Mouse (Mus musculus): ENCODE results near the gene Commd7. TPM values are rescaled to one million over a fixed set of nuclear protein-coding genes. Genes with fewer than 3 reads are reported as not detected.

Gene Commd7
- total RNA-seq, 1 experiment: 12.7 TPM

DNA sequence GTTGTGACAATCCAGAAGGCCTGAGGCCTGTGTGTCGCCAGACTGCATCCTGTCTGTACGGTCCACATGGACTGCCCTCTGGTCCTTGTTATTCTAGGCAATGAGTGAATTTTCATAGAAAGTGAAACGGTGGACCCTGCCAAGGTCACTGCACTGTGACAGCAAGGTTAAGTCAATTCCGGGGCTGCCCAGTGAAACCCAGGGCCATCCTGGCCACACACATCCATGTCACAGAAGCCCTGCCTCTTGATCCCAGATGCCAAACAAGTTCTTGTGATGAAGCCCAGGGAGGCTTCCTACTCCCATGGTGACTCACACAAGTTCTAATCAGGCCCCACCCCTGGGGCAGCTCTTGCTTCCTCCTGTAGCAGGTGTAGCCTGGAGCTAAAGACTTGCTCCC is 35.0 kb downstream of the Commd7 start:
- peak overlapping the region; percentile 56; the same call in 1 of the 2 replicates for H3K27ac ChIP-seq (ENCODE audit: insufficient read depth, low read depth, low read length, poor library complexity, severe bottlenecking)
- DNase-seq (ENCODE audit: low read depth, low spot score): no peak
- H3K9ac ChIP-seq (ENCODE audit: insufficient read depth, low read depth, low read length, poor library complexity, severe bottlenecking): no peak overlapping the region
- TF ChIP-seq ZNF384 (IDR thresholded peaks at IDR 0.05; ENCODE audit: low read depth, low read length): no peak
- no peak for TF ChIP-seq MAFK (IDR thresholded peaks at IDR 0.05; ENCODE audit: insufficient read depth, low read depth, low read length)
- TF ChIP-seq CHD2 (IDR thresholded peaks at IDR 0.05; ENCODE audit: low read depth, low read length): no peak
- TF ChIP-seq HCFC1 (IDR thresholded peaks at IDR 0.05; ENCODE audit: borderline replicate concordance, insufficient read depth, low read length): no peak
- TF ChIP-seq ZC3H11A (IDR thresholded peaks at IDR 0.05; ENCODE audit: borderline replicate concordance, low read depth, low read length): no peak
- H3K4me3 ChIP-seq (ENCODE audit: insufficient read depth in 1 of 2, low read depth in 1 of 2, low read length in 2 of 2, poor library complexity in 1 of 2, severe bottlenecking in 1 of 2): no peak overlapping the region
- H3K9me3 ChIP-seq (ENCODE audit: control insufficient read depth, insufficient read depth, low read depth, low read length): no peaks in the 10 kb centered on the region
- in situ Hi-C loops (cut with MboI; ENCODE audit: low sequenced_read_pairs in 2 of 2, unreplicated experiment in 2 of 2): loop anchor here in 1 of 2 experiments (25.0 kb wide), 1 partner anchor 110 kb away; the partner anchor contains the start of gene 4930404H24Rik
- no peaks in the 10 kb centered on the region for H3K36me3 ChIP-seq (ENCODE audit: control insufficient read depth, insufficient read depth, low read length, poor library complexity, severe bottlenecking)
- H3K4me1 ChIP-seq (ENCODE audit: control insufficient read depth in 2 of 2, insufficient read depth in 2 of 2, low read length in 2 of 2, poor library complexity in 1 of 2): peaks cover 15 to 31% of the 10 kb centered on the region in 2 experiments

DNA sequence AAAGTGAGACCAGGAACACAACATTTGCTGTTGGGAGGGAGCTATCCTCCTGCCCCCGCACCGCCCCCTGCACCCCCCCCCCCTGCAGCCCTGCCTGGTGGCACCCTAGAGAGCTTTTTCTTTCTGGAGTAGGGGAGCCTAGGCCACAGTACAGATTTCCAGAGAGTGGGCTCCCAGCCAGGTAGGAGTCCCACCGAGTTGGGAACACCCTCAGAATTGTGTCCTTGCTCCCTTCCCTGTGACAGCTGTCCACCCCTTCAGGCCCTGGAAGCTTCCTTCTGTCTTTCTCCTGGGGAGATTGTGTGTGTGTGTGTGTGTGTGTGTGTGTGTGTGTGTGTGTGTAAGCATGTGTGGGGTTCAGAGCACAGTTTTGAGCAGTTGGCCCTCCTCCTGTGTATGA is 35.6 kb downstream of the Commd7 start:
- TF ChIP-seq CHD2 (IDR thresholded peaks at IDR 0.05; ENCODE audit: low read depth, low read length) (no peak), ZNF384 (IDR thresholded peaks at IDR 0.05; ENCODE audit: low read depth, low read length) (no peak), ZC3H11A (IDR thresholded peaks at IDR 0.05; ENCODE audit: borderline replicate concordance, low read depth, low read length) (no peak), HCFC1 (IDR thresholded peaks at IDR 0.05; ENCODE audit: borderline replicate concordance, insufficient read depth, low read length) (no peak), MAFK (IDR thresholded peaks at IDR 0.05; ENCODE audit: insufficient read depth, low read depth, low read length) (no peak)
- H3K9me3 ChIP-seq (ENCODE audit: control insufficient read depth, insufficient read depth, low read depth, low read length): no peaks in the 10 kb centered on the region
- in situ Hi-C loops (cut with MboI; ENCODE audit: low sequenced_read_pairs in 2 of 2, unreplicated experiment in 2 of 2): loop anchor here in 1 of 2 experiments (25.0 kb wide), 1 partner anchor 110 kb away; the partner anchor contains the start of gene 4930404H24Rik
- no peak overlapping the region; the same call in 1 of the 2 replicates for H3K9ac ChIP-seq (ENCODE audit: insufficient read depth, low read depth, low read length, poor library complexity, severe bottlenecking)
- H3K4me3 ChIP-seq (ENCODE audit: insufficient read depth in 1 of 2, low read depth in 1 of 2, low read length in 2 of 2, poor library complexity in 1 of 2, severe bottlenecking in 1 of 2): no peak overlapping the region
- DNase-seq (ENCODE audit: low read depth, low spot score): no peak
- H3K36me3 ChIP-seq (ENCODE audit: control insufficient read depth, insufficient read depth, low read length, poor library complexity, severe bottlenecking): no peaks in the 10 kb centered on the region
- H3K4me1 ChIP-seq (ENCODE audit: control insufficient read depth in 2 of 2, insufficient read depth in 2 of 2, low read length in 2 of 2, poor library complexity in 1 of 2): peaks cover 15 to 36% of the 10 kb centered on the region in 2 experiments
- H3K27ac ChIP-seq (ENCODE audit: insufficient read depth, low read depth, low read length, poor library complexity, severe bottlenecking): peak overlapping the region; percentile 56; the same call in 1 of the 2 replicates

DNA sequence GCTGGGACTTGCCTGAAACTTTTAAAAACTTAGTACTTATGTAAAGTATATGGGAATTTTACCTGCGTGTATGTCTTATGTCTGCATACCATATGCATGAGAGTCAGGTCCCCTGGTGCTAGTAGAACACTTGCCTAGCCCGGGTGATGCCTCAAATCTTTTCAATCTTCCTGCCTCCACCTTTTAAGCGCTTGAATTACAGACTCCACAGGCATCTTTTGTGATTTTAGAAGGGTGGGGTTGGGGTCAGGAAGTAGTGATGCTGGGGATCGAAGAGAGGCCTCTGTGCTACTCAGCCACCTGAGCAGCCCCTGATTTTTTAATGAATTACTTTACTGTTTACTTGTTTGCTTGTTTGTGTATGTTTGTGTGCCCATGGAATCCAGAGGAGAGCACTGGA is 37.6 kb downstream of the Commd7 start:
- H3K27ac ChIP-seq (ENCODE audit: insufficient read depth, low read depth, low read length, poor library complexity, severe bottlenecking): peak overlapping the region; percentile 92
- H3K9ac ChIP-seq (ENCODE audit: insufficient read depth, low read depth, low read length, poor library complexity, severe bottlenecking): peak overlapping the region; percentile 61; the same call in 1 of the 2 replicates
- no peaks in the 10 kb centered on the region for H3K9me3 ChIP-seq (ENCODE audit: control insufficient read depth, insufficient read depth, low read depth, low read length)
- in situ Hi-C loops (cut with MboI; ENCODE audit: low sequenced_read_pairs in 2 of 2, unreplicated experiment in 2 of 2): loop anchor here in 1 of 2 experiments (25.0 kb wide), 1 partner anchor 108 kb away; the partner anchor contains the start of gene 4930404H24Rik
- H3K36me3 ChIP-seq (ENCODE audit: control insufficient read depth, insufficient read depth, low read length, poor library complexity, severe bottlenecking): no peaks in the 10 kb centered on the region
- peaks cover 15 to 34% of the 10 kb centered on the region in 2 experiments for H3K4me1 ChIP-seq (ENCODE audit: control insufficient read depth in 2 of 2, insufficient read depth in 2 of 2, low read length in 2 of 2, poor library complexity in 1 of 2)
- TF ChIP-seq CHD2 (IDR thresholded peaks at IDR 0.05; ENCODE audit: low read depth, low read length) (no peak), HCFC1 (IDR thresholded peaks at IDR 0.05; ENCODE audit: borderline replicate concordance, insufficient read depth, low read length) (no peak), MAFK (IDR thresholded peaks at IDR 0.05; ENCODE audit: insufficient read depth, low read depth, low read length) (no peak), ZNF384 (IDR thresholded peaks at IDR 0.05; ENCODE audit: low read depth, low read length) (no peak), ZC3H11A (IDR thresholded peaks at IDR 0.05; ENCODE audit: borderline replicate concordance, low read depth, low read length) (no peak)
- H3K4me3 ChIP-seq (ENCODE audit: insufficient read depth in 1 of 2, low read depth in 1 of 2, low read length in 2 of 2, poor library complexity in 1 of 2, severe bottlenecking in 1 of 2): no peak overlapping the region
- DNase-seq (ENCODE audit: low read depth, low spot score): no peak

DNA sequence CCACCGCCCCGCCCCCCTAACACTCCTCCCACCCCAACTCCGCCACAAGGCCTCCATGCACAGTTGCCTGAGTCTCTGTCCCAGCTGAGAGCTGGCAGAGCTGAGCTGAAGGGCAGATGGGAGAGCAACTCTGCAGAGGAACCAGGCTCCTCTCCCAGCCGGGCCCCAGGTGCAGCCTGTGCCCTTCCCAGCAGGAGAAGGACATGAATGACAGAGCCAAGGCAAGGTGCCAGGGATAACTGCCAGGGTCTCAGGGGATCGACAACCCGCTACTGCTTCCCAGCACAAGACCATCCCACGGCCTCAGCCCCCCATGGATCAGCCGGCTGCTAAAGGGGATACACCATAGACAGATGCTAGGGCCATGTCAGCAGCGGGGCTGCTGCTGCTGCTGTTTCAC is 39.4 kb downstream of the Commd7 start:
- Histone ChIP-seq H3K36me3 (ENCODE audit: control insufficient read depth, insufficient read depth, low read length, poor library complexity, severe bottlenecking) (no peaks in the 10 kb centered on the region), H3K9me3 (ENCODE audit: control insufficient read depth, insufficient read depth, low read depth, low read length) (no peaks in the 10 kb centered on the region), H3K9ac (ENCODE audit: insufficient read depth, low read depth, low read length, poor library complexity, severe bottlenecking) (peak overlapping the region; percentile 3; the same call in 1 of the 2 replicates), H3K4me3 (ENCODE audit: insufficient read depth in 1 of 2, low read depth in 1 of 2, low read length in 2 of 2, poor library complexity in 1 of 2, severe bottlenecking in 1 of 2) (peak overlapping the region; percentile 24 to 34; a peak in 3 of 4 replicates), H3K27ac (ENCODE audit: insufficient read depth, low read depth, low read length, poor library complexity, severe bottlenecking) (no peak overlapping the region), H3K4me1 (ENCODE audit: control insufficient read depth in 2 of 2, insufficient read depth in 2 of 2, low read length in 2 of 2, poor library complexity in 1 of 2) (peaks cover 15 to 31% of the 10 kb centered on the region in 2 experiments)
- in situ Hi-C loops (cut with MboI; ENCODE audit: low sequenced_read_pairs in 2 of 2, unreplicated experiment in 2 of 2): loop anchor here in 1 of 2 experiments (25.0 kb wide), 1 partner anchor 106 kb away; the partner anchor contains the start of gene 4930404H24Rik
- no peak for DNase-seq (ENCODE audit: low read depth, low spot score)
- TF ChIP-seq ZC3H11A (IDR thresholded peaks at IDR 0.05; ENCODE audit: borderline replicate concordance, low read depth, low read length) (no peak), MAFK (IDR thresholded peaks at IDR 0.05; ENCODE audit: insufficient read depth, low read depth, low read length) (no peak), HCFC1 (IDR thresholded peaks at IDR 0.05; ENCODE audit: borderline replicate concordance, insufficient read depth, low read length) (no peak), ZNF384 (IDR thresholded peaks at IDR 0.05; ENCODE audit: low read depth, low read length) (no peak)
